Mouse (Mus musculus) ES-E14 (cell line): Measurements from ENCODE around the gene Galnt13. TPM values are rescaled to one million over a fixed set of nuclear protein-coding genes. Genes with fewer than 3 reads are reported as not detected.

Source experiments
- DNase-seq: peaks from one replicate; pipeline ENCODE4 v3.0.0-alpha.2; 2013; ENCODE audit warnings: low read depth, low spot score
- H3K27ac ChIP-seq: 2 replicates; pipeline ENCODE4 v1.5.1; 2012; ENCODE audit warnings: low read depth, mild to moderate bottlenecking, low read length, moderate library complexity, mixed read lengths; ENCODE audit not compliant: poor library complexity, insufficient read depth, severe bottlenecking
- H3K36me3 ChIP-seq: 2 replicates; pipeline ENCODE4 v1.6.1; 2012; ENCODE audit warnings: mild to moderate bottlenecking, low read length, moderate library complexity, mixed read lengths; ENCODE audit not compliant: control insufficient read depth, poor library complexity, insufficient read depth, severe bottlenecking
- H3K4me1 ChIP-seq, 2 experiments: fragments of 150-350 bp in 1 of 2; sonication (generic) in 1 of 2; 2 replicates each; pipeline ENCODE4 v1.6.1; 2012; ENCODE audit warnings: low read length in 2 of 2, mild to moderate bottlenecking in 1 of 2, mixed read lengths in 1 of 2; ENCODE audit not compliant: control insufficient read depth in 2 of 2, insufficient read depth in 2 of 2, poor library complexity in 1 of 2
- H3K4me3 ChIP-seq, 2 experiments: fragments of 150-350 bp in 1 of 2; sonication (generic) in 1 of 2; 2 replicates each; pipeline ENCODE4 v1.5.1; 2012; ENCODE audit warnings: low read length in 2 of 2, low read depth in 1 of 2, mild to moderate bottlenecking in 1 of 2, mixed read lengths in 1 of 2; ENCODE audit not compliant: insufficient read depth in 1 of 2, poor library complexity in 1 of 2, severe bottlenecking in 1 of 2
- H3K9ac ChIP-seq: 2 replicates; pipeline ENCODE4 v1.6.1; 2012; ENCODE audit warnings: low read depth, mild to moderate bottlenecking, low read length, mixed read lengths; ENCODE audit not compliant: poor library complexity, insufficient read depth, severe bottlenecking
- H3K9me3 ChIP-seq: fragments of 150-350 bp; sonication (generic); 2 replicates; pipeline ENCODE4 v1.6.1; 2012; ENCODE audit warnings: low read depth, mild to moderate bottlenecking, low read length; ENCODE audit not compliant: control insufficient read depth, insufficient read depth
- CHD2 ChIP-seq: IDR thresholded peaks from 2 replicates; pipeline ENCODE4 v1.6.1; 2014; ENCODE audit warnings: mild to moderate bottlenecking, low read depth, low read length, inconsistent platforms
- HCFC1 ChIP-seq: IDR thresholded peaks from 2 replicates; pipeline ENCODE4 v1.6.1; 2012; ENCODE audit warnings: low read length, inconsistent platforms, borderline replicate concordance; ENCODE audit not compliant: insufficient read depth
- MAFK ChIP-seq: IDR thresholded peaks from 2 replicates; pipeline ENCODE4 v1.6.1; 2014; ENCODE audit warnings: mild to moderate bottlenecking, low read depth, low read length, inconsistent platforms; ENCODE audit not compliant: insufficient read depth
- ZC3H11A ChIP-seq: IDR thresholded peaks from 2 replicates; pipeline ENCODE4 v1.6.1; 2012; ENCODE audit warnings: low read depth, mild to moderate bottlenecking, inconsistent platforms, low read length, borderline replicate concordance
- ZNF384 ChIP-seq: IDR thresholded peaks from 2 replicates; pipeline ENCODE4 v1.6.1; 2012; ENCODE audit warnings: low read depth, low read length, inconsistent platforms
- in situ Hi-C, 2 experiments: fragments of 600-800 bp; cut with MboI; formaldehyde crosslinking; loops; one replicate each; pipeline ENCODE4 v1.15.1; 2025; ENCODE audit warnings: low sequenced_read_pairs in 2 of 2, inconsistent platforms in 1 of 2; ENCODE audit not compliant: unreplicated experiment in 2 of 2
- total RNA-seq: library from RNA; depleted of rRNA; stranded (reverse); fragments of 300-350 nt; gene quantifications from 2 replicates; pipeline ENCODE4 v1.2.3, GENCODE M21; 2012

Galnt13 gene
- total RNA-seq, 1 experiment, result 0.27 TPM

DNA sequence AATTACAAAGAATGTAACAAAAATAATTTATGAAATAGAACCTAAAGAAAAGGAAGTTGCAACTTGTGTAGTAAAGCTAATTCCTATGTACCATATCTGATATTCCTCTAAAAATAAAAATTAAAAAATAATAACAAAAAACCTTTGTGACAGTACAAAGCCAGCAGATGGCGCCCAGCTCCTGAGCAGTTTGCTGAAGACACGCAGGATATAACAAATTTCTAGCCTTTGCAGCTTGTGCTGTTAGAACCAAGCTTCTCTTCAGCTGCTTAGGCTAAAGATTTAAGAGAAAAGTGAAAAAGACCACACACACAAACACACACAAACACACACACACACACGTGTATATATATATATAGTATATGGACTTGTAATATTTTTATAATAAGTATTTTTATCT, 654.2 kb downstream of the Galnt13 start:
- no peak for DNase-seq
- Histone ChIP-seq H3K9me3 (no peaks in the 10 kb centered on the region), H3K4me1 (no peaks in the 10 kb centered on the region), H3K27ac (no peak overlapping the region), H3K36me3 (no peaks in the 10 kb centered on the region), H3K4me3 (no peak overlapping the region), H3K9ac (no peak overlapping the region)
- in situ Hi-C loops, result loop anchor here in 1 of 2 experiments (10.0 kb wide), 1 partner anchor 934 kb away; no protein-coding TSS in a partner anchor
- TF ChIP-seq MAFK (no peak), ZC3H11A (peak; percentile 47), CHD2 (no peak)

DNA sequence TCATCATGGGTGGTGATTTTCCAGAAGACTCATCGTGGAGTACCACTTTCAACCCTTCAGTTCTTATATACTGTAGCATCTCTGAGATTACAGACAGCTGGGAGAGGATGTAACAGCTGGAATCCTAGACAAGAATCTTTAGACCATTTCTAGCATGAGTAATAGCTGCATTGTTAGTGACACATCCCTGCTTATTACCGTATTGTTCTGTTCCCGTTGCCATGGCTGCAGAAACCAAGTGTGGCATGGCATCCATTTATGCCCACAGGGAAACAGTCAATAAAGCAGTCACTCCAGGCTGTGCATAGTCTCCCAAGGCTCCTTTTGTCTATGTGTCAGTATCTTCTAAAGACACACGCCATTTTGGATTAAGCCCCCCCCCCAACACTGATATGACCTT, 655.4 kb downstream of the Galnt13 start:
- H3K4me3 ChIP-seq, result no peak overlapping the region
- H3K36me3 ChIP-seq, result no peaks in the 10 kb centered on the region
- H3K9me3 ChIP-seq, result no peaks in the 10 kb centered on the region
- TF ChIP-seq ZNF384 (no peak), ZC3H11A (no peak), CHD2 (no peak), HCFC1 (no peak), MAFK (no peak)
- H3K4me1 ChIP-seq, result no peaks in the 10 kb centered on the region
- H3K27ac ChIP-seq, result no peak overlapping the region
- in situ Hi-C loops, result loop anchor here in 1 of 2 experiments (10.0 kb wide), 1 partner anchor 933 kb away; no protein-coding TSS in a partner anchor
- no peak for DNase-seq
- no peak overlapping the region for H3K9ac ChIP-seq

DNA sequence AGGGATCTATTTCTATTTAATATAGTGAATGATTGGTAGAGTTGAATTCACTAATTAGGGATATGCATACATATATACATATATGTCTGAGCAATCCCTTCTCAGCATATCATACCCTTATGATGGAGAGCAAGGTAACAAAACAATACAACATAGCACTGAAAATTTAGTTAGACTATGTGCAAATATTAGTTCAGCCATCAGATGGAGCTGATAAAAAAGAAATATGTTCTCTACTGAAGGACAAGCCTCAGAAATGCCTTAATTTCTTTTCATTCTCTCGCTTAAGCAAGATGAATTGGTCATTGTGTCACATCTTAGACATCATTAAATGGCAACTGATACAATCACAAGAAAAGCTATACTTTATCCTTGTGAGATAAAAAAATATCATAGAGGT, 663.0 kb downstream of the Galnt13 start:
- Histone ChIP-seq H3K27ac (no peak overlapping the region), H3K9ac (no peak overlapping the region), H3K4me3 (no peak overlapping the region), H3K4me1 (no peaks in the 10 kb centered on the region), H3K9me3 (no peaks in the 10 kb centered on the region), H3K36me3 (no peaks in the 10 kb centered on the region)
- DNase-seq, result no peak
- no peak for TF ChIP-seq HCFC1
- TF ChIP-seq MAFK, result no peak
- no peak for TF ChIP-seq ZC3H11A
- TF ChIP-seq ZNF384, result no peak
- no peak for TF ChIP-seq CHD2
- in situ Hi-C loops, result loop anchor here in 1 of 2 experiments (10.0 kb wide), 1 partner anchor 926 kb away; no protein-coding TSS in a partner anchor

DNA sequence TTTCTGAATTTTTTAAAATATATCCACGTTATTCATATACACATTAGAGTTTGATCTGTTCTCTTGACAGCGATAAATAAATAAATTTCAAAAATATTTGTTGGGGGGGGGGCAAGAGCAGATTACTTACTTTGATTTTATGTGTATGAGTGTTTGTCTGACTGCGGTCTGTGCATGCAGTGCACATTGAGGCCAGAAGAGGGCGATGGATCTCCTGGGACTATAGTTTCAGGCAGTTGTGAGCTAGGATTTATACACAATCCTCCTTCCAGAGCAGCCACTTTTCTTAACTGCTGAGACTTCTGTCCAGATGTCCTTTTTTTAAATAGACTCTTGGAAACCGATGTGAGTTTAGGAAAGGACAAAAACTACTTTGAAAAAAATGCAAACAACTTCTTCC, 665.2 kb downstream of the Galnt13 start:
- H3K4me1 ChIP-seq, result no peaks in the 10 kb centered on the region
- peak; percentile 36 for DNase-seq
- peak; percentile 64 for TF ChIP-seq ZC3H11A
- no peak for TF ChIP-seq CHD2
- no peaks in the 10 kb centered on the region for H3K36me3 ChIP-seq
- no peak overlapping the region for H3K27ac ChIP-seq
- H3K4me3 ChIP-seq, result no peak overlapping the region
- no peaks in the 10 kb centered on the region for H3K9me3 ChIP-seq
- in situ Hi-C loops, result loop anchor here in 1 of 2 experiments (25.0 kb wide), 1 partner anchor 936 kb away; no protein-coding TSS in a partner anchor
- no peak overlapping the region for H3K9ac ChIP-seq

DNA sequence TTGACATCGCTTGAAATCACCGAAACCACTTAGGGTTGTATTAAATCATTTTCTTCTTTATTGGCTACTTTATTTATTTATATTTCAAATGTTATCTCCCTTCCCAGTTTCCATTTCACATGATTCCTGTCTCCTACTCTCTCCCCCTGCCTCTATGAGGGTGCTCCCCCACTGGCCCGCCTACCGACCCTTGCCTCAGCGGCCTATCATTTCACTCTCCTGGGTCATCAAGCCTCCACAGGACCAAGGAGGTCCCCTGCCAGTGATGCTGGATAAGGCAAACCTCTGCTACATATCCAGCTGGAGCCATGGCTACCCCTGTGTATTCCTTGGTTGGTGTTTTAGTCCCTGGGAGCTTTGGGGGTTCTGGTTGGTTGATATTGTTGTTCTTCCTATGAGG, 667.4 kb downstream of the Galnt13 start:
- H3K4me3 ChIP-seq, result no peak overlapping the region
- no peak overlapping the region for H3K9ac ChIP-seq
- H3K9me3 ChIP-seq, result no peaks in the 10 kb centered on the region
- no peak for DNase-seq
- no peak for TF ChIP-seq HCFC1
- no peak for TF ChIP-seq ZNF384
- TF ChIP-seq ZC3H11A, result no peak
- no peak for TF ChIP-seq CHD2
- no peak for TF ChIP-seq MAFK
- no peaks in the 10 kb centered on the region for H3K4me1 ChIP-seq
- in situ Hi-C loops, result loop anchor here in 1 of 2 experiments (25.0 kb wide), 1 partner anchor 934 kb away; no protein-coding TSS in a partner anchor
- H3K36me3 ChIP-seq, result no peaks in the 10 kb centered on the region
- no peak overlapping the region for H3K27ac ChIP-seq
